Mouse (Mus musculus) myocyte (in vitro differentiated cells): Measurements from ENCODE around the gene Wtap. TPM values are rescaled to one million over a fixed set of nuclear protein-coding genes. Genes with fewer than 3 reads are reported as not detected.
A peak's percentile ranks its signal among the peaks of the same experiment; 100 is the strongest.
"Not testable (repeated sequence)": the region's sequence is repeated elsewhere in the genome, so short reads cannot be mapped to it uniquely, and the experiment has no call there.

ENCODE experiments used
- H3K27me3 ChIP-seq: one replicate; pipeline ENCODE4 v1.6.1; 2011; ENCODE audit not compliant: control insufficient read depth, insufficient read depth, insufficient read length
- H3K36me3 ChIP-seq: one replicate; pipeline ENCODE4 v1.6.1; 2011; ENCODE audit not compliant: control insufficient read depth, insufficient read depth
- H3K4me2 ChIP-seq: one replicate; pipeline ENCODE4 v1.6.1; 2011; ENCODE audit warnings: low read depth, control low read depth
- H3K4me3 ChIP-seq: one replicate; pipeline ENCODE4 v1.5.1; 2011; ENCODE audit warnings: mild to moderate bottlenecking, control low read depth, moderate library complexity
- H3K79me2 ChIP-seq: one replicate; pipeline ENCODE4 v1.6.1; 2011; ENCODE audit not compliant: control insufficient read depth, insufficient read depth
- H3ac ChIP-seq: one replicate; pipeline ENCODE4 v1.6.1; 2011; ENCODE audit not compliant: control insufficient read depth, insufficient read length
- CEBPB ChIP-seq: IDR thresholded peaks from 2 replicates; pipeline ENCODE4 v1.6.1; 2011; ENCODE audit warnings: mild to moderate bottlenecking, moderate library complexity; ENCODE audit not compliant: poor library complexity, insufficient read depth, severe bottlenecking
- E2F4 ChIP-seq: IDR thresholded peaks from one replicate; pipeline ENCODE4 v1.6.1; 2011; ENCODE audit warnings: mild to moderate bottlenecking, control low read depth, moderate library complexity; ENCODE audit not compliant: insufficient read depth
- MAX ChIP-seq: IDR thresholded peaks from one replicate; pipeline ENCODE4 v1.6.1; 2011; ENCODE audit warnings: low read depth, mild to moderate bottlenecking, control low read depth
- MYOD1 ChIP-seq, 3 experiments: IDR thresholded peaks; one replicate each; pipeline ENCODE4 v1.6.1; 2011; ENCODE audit warnings: control low read depth in 2 of 3, low read depth in 2 of 3, mild to moderate bottlenecking in 2 of 3, moderate library complexity in 1 of 3; ENCODE audit not compliant: insufficient read length in 2 of 3, control insufficient read depth in 1 of 3
- MYOG ChIP-seq, 3 experiments: IDR thresholded peaks; one replicate each; pipeline ENCODE4 v1.6.1; 2011; ENCODE audit warnings: control low read depth in 2 of 3, low read depth in 2 of 3, mild to moderate bottlenecking in 2 of 3; ENCODE audit not compliant: insufficient read length in 2 of 3, control insufficient read depth in 1 of 3, insufficient read depth in 1 of 3
- POLR2A ChIP-seq: IDR thresholded peaks from one replicate; pipeline ENCODE4 v1.6.1; 2011; ENCODE audit warnings: low read depth, mild to moderate bottlenecking, control low read depth, moderate library complexity; ENCODE audit not compliant: insufficient read length
- POLR2AphosphoS2 ChIP-seq: IDR thresholded peaks from one replicate; pipeline ENCODE4 v1.6.1; 2011; ENCODE audit warnings: low read depth, control low read depth; ENCODE audit not compliant: insufficient read length
- REST ChIP-seq: IDR thresholded peaks from one replicate; pipeline ENCODE4 v1.6.1; 2011; ENCODE audit warnings: mild to moderate bottlenecking, control low read depth, moderate library complexity; ENCODE audit not compliant: insufficient read depth, insufficient read length
- SRF ChIP-seq: IDR thresholded peaks from one replicate; pipeline ENCODE4 v1.6.1; 2011; ENCODE audit warnings: low read depth; ENCODE audit not compliant: control insufficient read depth, insufficient read length
- TCF12 ChIP-seq: IDR thresholded peaks from one replicate; pipeline ENCODE4 v1.6.1; 2011; ENCODE audit warnings: mild to moderate bottlenecking, control low read depth; ENCODE audit not compliant: poor library complexity, insufficient read depth, severe bottlenecking
- TCF3 ChIP-seq: IDR thresholded peaks from one replicate; pipeline ENCODE4 v1.6.1; 2011; ENCODE audit warnings: low read depth, control low read depth; ENCODE audit not compliant: insufficient read length
- USF1 ChIP-seq: IDR thresholded peaks from one replicate; pipeline ENCODE4 v1.6.1; 2011; ENCODE audit warnings: low read depth, mild to moderate bottlenecking, control low read depth, moderate library complexity
- polyA plus RNA-seq: library from polyadenylated mRNA; unstranded; fragments of >200 nt; fragmentation: generic; extraction: Trizol; gene quantifications from one replicate; pipeline ENCODE4 v1.2.1, GENCODE M21; 2012; ENCODE audit warnings: missing spikeins

Wtap gene
- polyA plus RNA-seq, 1 experiment, result 21.3 TPM

- H3K4me3 ChIP-seq, result peak overlapping the region; percentile 67
- H3K27me3 ChIP-seq, result no peaks in the 10 kb centered on the region
- H3K4me2 ChIP-seq, result peak overlapping the region; percentile 94
- peaks cover 60% of the 10 kb centered on the region for H3K79me2 ChIP-seq
- H3K36me3 ChIP-seq, result no peaks in the 10 kb centered on the region
- no peak for TF ChIP-seq POLR2AphosphoS2
- TF ChIP-seq POLR2A, result no peak
- TF ChIP-seq MAX, result no peak
- TF ChIP-seq TCF3, result no peak
- peak; percentile 26 for TF ChIP-seq USF1
- TF ChIP-seq MYOD1 (IDR thresholded peaks at IDR 0.05; ENCODE audit: control insufficient read depth in 1 of 3, insufficient read length in 2 of 3, low read depth in 2 of 3), result no peak
- TF ChIP-seq REST, result no peak
- H3ac ChIP-seq, result no peak overlapping the region
Observed at GRCm38 (mm10) chr17:12990567-12991145, 3.3 kb downstream of the Wtap start.

GRCm38 (mm10) chr17:12988096-12988495 lies 5.9 kb downstream of the Wtap start:
- Histone ChIP-seq H3K36me3 (peaks cover 19% of the 10 kb centered on the region), H3K79me2 (peaks cover 84% of the 10 kb centered on the region)
- H3ac ChIP-seq, H3K4me3 ChIP-seq, H3K27me3 ChIP-seq, H3K4me2 ChIP-seq: not testable (repeated sequence)

GRCm38 (mm10) chr17:12983988-12984387 lies 10.0 kb downstream of the Wtap start:
- H3K4me3 ChIP-seq, result no peak overlapping the region
- peaks cover 80% of the 10 kb centered on the region for H3K79me2 ChIP-seq
- no peak overlapping the region for H3K4me2 ChIP-seq
- no peak for TF ChIP-seq MYOG (IDR thresholded peaks at IDR 0.05; ENCODE audit: control insufficient read depth in 1 of 3, insufficient read depth in 1 of 3, insufficient read length in 2 of 3, low read depth in 2 of 3)
- TF ChIP-seq CEBPB, result no peak
- no peak for TF ChIP-seq E2F4
- TF ChIP-seq REST, result no peak
- no peak for TF ChIP-seq MAX
- no peak for TF ChIP-seq SRF
- no peak for TF ChIP-seq POLR2AphosphoS2
- TF ChIP-seq TCF12, result no peak
- no peak for TF ChIP-seq TCF3
- TF ChIP-seq POLR2A, result no peak
- H3K36me3 ChIP-seq, result peaks cover 46% of the 10 kb centered on the region
- no peaks in the 10 kb centered on the region for H3K27me3 ChIP-seq
- H3ac ChIP-seq, result no peak overlapping the region

- H3K4me2 ChIP-seq, result no peak overlapping the region
- H3K79me2 ChIP-seq, result peaks cover 33% of the 10 kb centered on the region
- TF ChIP-seq MAX (no peak), USF1 (no peak), POLR2AphosphoS2 (no peak), TCF12 (no peak), POLR2A (no peak), REST (no peak), E2F4 (no peak), TCF3 (no peak), CEBPB (no peak), MYOD1 (IDR thresholded peaks at IDR 0.05; ENCODE audit: control insufficient read depth in 1 of 3, insufficient read length in 2 of 3, low read depth in 2 of 3) (no peak)
- H3K4me3 ChIP-seq, result no peak overlapping the region
- H3K36me3 ChIP-seq, result peaks cover 37% of the 10 kb centered on the region
- H3K27me3 ChIP-seq, result no peaks in the 10 kb centered on the region
- H3ac ChIP-seq, result no peak overlapping the region
Observed at GRCm38 (mm10) chr17:12978546-12978945, 15.4 kb downstream of the Wtap start.

GRCm38 (mm10) chr17:12973851-12974250 lies 20.1 kb downstream of the Wtap start:
- Histone ChIP-seq H3K36me3 (peaks cover 30% of the 10 kb centered on the region), H3K27me3 (no peaks in the 10 kb centered on the region), H3K4me3 (no peak overlapping the region), H3K4me2 (no peak overlapping the region), H3K79me2 (peaks cover 23% of the 10 kb centered on the region), H3ac (no peak overlapping the region)
- TF ChIP-seq TCF3 (no peak), POLR2A (no peak), MAX (no peak), MYOG (IDR thresholded peaks at IDR 0.05; ENCODE audit: control insufficient read depth in 1 of 3, insufficient read depth in 1 of 3, insufficient read length in 2 of 3, low read depth in 2 of 3) (no peak), REST (no peak)

DNA sequence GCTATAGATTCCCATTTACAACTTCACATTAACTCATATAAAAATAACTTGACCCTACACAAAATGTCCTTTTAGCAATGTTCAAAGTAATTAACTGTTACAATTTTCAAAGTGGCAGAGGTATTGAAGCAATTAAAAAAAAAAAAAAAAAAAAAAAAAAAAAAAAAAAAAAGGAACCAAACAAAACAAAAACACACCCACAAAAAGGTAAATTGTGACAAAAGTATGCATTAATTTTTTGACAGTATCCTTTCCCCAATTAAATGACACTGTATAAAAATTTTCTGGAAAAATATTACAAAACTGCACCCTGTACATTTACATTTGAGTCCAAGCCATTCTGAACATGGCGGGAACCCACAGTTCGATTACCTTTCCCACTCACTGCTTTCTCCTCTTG lies 26.8 kb downstream of the Wtap start:
- Histone ChIP-seq H3K4me3 (no peak overlapping the region), H3K4me2 (no peak overlapping the region), H3K36me3 (peaks cover 33% of the 10 kb centered on the region), H3K27me3 (no peaks in the 10 kb centered on the region), H3ac (no peak overlapping the region), H3K79me2 (peaks cover 10% of the 10 kb centered on the region)
- no peak for TF ChIP-seq CEBPB
- no peak for TF ChIP-seq POLR2A
- no peak for TF ChIP-seq POLR2AphosphoS2
- no peak for TF ChIP-seq SRF
- TF ChIP-seq E2F4, result no peak
- TF ChIP-seq MAX, result no peak
- TF ChIP-seq REST, result no peak
- TF ChIP-seq MYOG (IDR thresholded peaks at IDR 0.05; ENCODE audit: control insufficient read depth in 1 of 3, insufficient read depth in 1 of 3, insufficient read length in 2 of 3, low read depth in 2 of 3), result no peak
- TF ChIP-seq TCF12, result no peak
- no peak for TF ChIP-seq MYOD1 (IDR thresholded peaks at IDR 0.05; ENCODE audit: control insufficient read depth in 1 of 3, insufficient read length in 2 of 3, low read depth in 2 of 3)
- no peak for TF ChIP-seq USF1
- TF ChIP-seq TCF3, result no peak
